Mouse (Mus musculus) R1 (cell line): ENCODE results near the gene Zfp853.

Experiments
- DNase-seq: peaks from one replicate; pipeline ENCODE4 v3.0.0-alpha.2; 2018; ENCODE audit warnings: low read depth, low spot score

Gene Zfp853

GRCm38 (mm10) chr5:143294862-143295261 lies 1.4 kb upstream of the Zfp853 start:
- DNase-seq, result peak; percentile 56

DNA sequence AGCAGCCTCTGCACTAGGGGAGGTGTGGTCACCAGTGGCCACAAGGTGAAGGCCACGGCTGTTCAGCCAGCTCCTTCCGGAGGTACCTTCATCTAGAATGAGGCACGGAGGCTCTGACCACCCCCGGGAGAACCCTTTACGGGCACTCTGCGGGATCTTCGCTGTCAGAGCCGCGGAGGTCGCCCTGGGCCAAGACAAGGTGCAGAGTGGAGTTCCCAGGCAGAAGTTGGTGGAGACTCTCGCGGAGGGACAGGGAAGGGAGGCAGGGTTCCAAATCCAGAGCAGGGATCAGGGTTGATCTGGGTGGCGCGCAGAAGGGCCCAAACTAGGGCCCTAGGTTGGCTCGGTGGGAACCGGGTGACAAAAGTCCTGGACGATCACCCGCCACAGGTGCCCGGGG lies 544 bp downstream of the Zfp853 start:
- no peak for DNase-seq

DNA sequence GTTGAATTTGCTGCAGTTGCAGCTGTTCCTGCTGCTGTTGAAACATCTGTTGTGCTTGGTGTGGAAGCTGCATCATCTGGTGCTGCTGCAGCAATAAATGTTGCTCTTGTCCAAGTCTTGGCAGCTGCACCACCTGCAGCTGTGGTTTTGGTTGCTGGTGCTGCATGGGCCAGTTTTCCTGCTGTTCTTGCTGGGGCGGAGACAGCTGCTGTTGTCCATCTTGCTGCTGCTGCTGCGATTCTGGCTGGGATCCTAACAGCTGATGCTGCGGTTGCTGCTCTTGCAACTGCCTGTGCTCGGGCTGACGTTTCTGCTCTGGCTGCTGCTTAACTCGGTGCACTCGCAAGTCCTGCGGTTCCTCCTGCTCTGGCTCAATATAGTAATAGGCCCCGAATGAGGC lies 4.1 kb downstream of the Zfp853 start:
- no peak for DNase-seq

DNA sequence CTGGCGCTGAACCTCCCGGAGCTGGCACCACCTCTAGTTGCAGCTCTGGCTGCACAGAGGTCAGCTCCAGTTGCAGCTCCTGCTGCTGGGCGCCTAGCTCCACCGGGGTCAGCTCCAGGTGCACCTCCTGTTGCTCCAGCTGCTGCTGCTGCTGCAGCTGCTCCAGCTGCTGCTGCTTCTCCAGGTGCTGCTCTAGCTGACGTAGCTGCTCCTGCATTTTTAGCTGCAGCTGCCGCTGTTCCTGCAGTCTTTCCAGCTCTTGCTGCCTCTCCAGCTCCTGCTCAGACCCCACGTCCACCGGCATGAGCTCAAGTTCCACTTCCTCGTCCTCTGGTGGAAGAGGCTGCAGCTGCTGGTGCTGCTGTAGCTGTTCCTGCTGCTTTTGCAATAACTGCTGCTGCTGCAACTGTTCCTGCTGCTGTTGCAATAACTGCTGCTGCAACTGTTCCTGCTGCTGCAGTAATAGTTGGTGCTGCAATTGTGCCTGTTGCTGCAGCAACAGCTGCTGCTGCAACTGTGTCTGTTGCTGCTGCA lies 5.0 kb downstream of the Zfp853 start:
- DNase-seq, result no peak

GRCm38 (mm10) chr5:143287774-143288328 lies 5.6 kb downstream of the Zfp853 start:
- peak; percentile 51 for DNase-seq

- peak; percentile 65 for DNase-seq
Observed at GRCm38 (mm10) chr5:143284762-143285161, 8.7 kb downstream of the Zfp853 start.

DNA sequence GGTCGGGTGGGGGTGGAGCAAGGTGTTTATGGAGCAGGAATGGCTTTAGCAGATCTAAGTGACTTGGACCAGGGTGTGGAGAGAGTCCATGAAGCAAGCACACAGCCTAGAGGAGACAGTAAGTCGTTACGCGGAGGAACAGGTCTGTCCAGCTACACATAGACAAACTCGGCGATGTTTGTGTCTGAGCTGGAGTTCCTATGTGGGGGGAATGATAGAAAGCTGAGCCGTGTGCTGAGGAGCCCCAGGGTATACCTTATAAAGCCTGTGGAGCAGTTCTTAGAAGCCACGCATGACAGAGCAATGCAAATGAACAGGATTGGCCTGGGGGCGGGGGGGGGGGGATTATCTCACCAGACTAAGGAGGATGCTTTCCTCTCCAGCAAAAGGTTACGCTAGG lies 14.2 kb downstream of the Zfp853 start:
- DNase-seq, result no peak

- no peak for DNase-seq
Observed at GRCm38 (mm10) chr5:143275761-143276160, 17.7 kb downstream of the Zfp853 start.

DNA sequence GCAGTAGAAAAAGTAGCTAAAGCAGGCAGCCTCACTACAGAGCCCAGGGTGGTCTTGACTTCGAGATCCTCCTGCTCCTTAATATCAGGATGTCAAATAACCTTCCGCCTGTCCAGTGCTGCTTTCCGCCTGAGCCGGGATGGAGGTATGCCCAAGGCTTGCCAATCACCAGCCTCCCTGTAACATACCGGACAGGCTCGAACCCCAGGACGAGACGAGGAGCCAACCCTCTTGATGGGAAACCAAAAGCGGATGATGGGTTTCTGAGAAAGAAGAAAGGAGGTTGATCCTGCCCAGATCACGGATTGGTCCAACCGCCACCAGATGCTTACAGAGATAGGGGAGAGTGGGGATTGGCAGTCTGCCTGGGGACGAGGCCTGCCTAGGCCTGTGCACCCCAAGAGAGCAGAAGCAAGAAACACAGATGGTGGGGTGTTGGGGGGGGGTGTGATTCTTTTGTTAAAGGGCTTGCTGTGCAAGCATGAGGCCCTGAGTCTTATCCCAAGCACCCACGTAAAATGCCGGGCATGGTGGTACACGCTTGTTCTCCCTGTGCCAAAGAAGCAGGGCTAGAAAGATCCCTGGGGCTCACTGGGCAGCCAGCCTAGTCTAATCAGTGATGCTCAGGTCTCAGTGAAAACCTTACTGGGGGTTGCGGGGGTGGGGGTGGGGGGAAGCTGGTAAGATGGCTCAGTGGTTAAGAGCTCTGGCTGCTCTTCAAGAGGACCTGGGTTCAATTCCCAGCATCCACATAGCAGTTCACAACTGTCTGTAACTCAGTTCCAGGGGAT lies 20.7 kb downstream of the Zfp853 start:
- no peak for DNase-seq

DNA sequence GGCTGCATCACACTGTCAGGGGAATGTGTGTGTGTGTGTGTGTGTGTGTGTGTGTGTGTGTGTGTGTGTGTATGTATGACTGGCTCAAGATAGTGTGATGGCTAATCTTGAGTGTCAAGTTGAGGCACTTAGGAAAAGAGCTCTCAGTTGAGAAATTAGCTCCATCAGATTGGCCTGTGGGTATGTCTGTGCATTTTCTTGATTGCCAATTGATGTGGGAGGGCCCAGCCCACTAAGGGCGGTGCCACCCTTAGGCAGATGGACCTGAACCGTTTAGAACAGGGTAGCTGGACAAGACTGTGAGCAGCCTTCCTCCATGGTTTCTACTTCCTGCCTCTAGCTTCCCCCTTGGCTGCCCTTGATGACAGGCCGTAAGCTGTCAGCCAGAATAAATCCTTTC lies 21.3 kb downstream of the Zfp853 start:
- no peak for DNase-seq

DNA sequence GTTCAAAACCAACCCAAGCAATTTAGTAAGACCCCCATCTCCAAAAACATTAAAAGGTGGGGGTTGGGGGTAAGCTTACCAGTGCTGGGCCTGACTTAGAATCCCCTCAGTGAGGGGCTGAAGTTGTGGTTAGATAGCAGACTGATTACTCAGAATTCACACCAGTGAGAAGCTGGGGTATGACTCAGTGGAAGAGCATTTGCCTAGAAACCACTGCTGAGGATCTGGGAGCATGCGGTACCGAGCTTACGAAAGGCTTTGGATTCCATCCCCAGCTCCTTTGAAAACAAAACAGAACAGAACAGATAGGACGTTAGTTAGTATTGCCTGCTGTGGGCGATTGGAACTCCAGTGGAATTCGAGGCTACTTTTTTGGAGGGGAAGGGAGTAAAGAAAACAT lies 21.8 kb downstream of the Zfp853 start:
- DNase-seq, result no peak

- no peak for DNase-seq
Observed at GRCm38 (mm10) chr5:143270151-143270519, 23.3 kb downstream of the Zfp853 start.

GRCm38 (mm10) chr5:143269363-143270150 lies 23.9 kb downstream of the Zfp853 start, which contains the start of gene Zfp316:
Zfp316 (minus strand) TSS chr5:143270022.
- peak; percentile 82 for DNase-seq

GRCm38 (mm10) chr5:143268985-143269362 lies 24.4 kb downstream of the Zfp853 start:
- no peak for DNase-seq

DNA sequence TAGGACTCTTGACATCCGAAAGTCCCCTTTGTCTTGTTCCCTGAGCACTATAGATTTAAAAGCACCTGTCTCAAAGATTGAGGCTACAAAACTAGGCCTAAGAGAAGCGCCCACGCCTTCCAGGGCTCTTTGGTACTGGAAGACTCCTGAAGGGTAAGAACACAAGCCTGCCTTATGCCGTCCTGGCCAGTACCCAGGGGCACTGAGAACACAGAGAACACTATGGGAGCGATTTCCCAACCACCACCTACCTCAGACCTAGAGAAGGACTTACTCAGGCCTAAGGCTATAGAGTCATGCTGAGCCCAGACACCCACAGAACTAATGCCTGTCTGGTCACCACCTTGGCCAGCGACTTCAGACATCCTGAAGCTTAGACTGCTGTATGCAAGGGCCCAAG lies 26.6 kb downstream of the Zfp853 start:
- no peak for DNase-seq

- peak; percentile 33 for DNase-seq
Observed at GRCm38 (mm10) chr5:143265409-143265808, 28.0 kb downstream of the Zfp853 start.

DNA sequence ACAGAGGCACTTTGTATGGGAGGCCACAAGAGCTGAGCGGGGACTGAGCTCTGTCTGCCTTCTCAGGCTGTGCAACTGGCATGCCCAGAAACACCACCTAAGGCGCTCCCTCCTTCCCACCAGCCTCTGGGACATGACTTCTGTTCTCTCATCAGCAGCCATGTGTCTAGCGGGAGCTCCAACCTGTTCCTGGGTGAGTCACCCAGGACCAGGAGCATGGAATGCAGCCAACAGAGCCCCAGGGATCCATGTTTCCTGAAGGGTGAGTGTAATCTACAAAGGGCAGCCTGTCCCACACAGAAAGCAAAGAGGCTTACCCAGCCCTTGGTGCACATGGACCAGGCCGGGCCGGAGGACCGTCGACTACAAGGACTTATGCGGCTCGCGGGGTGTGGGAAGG lies 28.7 kb downstream of the Zfp853 start:
- no peak for DNase-seq

- DNase-seq, result no peak
Observed at GRCm38 (mm10) chr5:143261636-143262035, 31.8 kb downstream of the Zfp853 start.

GRCm38 (mm10) chr5:143255802-143256201 lies 37.6 kb downstream of the Zfp853 start:
- DNase-seq, result no peak

DNA sequence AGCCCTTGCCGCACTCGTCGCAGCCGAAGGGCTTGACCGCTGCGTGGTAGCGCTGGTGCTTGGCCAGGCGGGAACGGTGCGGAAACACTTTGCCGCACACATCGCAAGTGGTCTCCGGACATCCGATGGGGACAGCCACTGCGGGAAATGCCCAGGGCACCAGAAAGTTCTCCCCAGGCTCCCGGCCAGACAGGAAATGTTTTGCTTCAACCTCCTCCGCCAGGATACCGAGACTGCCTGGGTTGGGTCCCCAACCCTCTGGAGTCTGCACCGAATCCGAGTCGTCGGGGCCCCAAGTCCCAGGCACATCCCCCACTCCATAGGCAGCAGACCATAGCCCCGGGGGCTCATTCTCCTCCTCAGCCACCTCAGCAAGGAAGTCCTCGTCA lies 38.3 kb downstream of the Zfp853 start:
- DNase-seq, result peak; percentile 18

GRCm38 (mm10) chr5:143254487-143255130 lies 38.8 kb downstream of the Zfp853 start:
- peak; percentile 59 for DNase-seq
